Mouse (Mus musculus) bone marrow, adult 2 months (tissue): ENCODE measurements around the gene Sp1.

Experiments used
- CTCF ChIP-seq: fragments of 200-500 bp; IDR thresholded peaks from 2 replicates; pipeline ENCODE4 v1.5.1; 2011; ENCODE audit warnings: low read length, control low read depth; ENCODE audit not compliant: control insufficient read depth, insufficient read depth
- POLR2A ChIP-seq: fragments of 200-500 bp; IDR thresholded peaks from 2 replicates; pipeline ENCODE4 v1.6.1; 2011; ENCODE audit warnings: low read depth, mild to moderate bottlenecking, control low read depth, low read length, borderline replicate concordance; ENCODE audit not compliant: control insufficient read depth

DNA sequence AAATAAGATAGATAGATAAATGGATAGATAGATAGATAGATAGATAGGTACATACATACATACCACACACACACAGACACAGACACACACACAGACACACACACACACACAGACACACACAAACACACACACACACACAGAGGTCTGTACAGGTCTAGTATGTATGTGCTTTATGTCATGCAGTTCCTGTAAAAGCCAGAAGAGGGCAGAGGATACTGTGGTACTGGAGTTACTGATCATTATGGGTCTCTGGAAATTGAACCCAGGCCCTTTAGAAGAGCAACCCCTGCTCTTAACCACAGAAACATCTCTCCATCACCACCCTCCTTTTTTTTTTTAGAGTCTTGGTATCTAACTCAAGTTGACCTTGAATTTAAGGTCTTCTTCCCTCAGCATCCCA is 57.7 kb downstream of the Sp1 start:
- TF ChIP-seq POLR2A (no peak), CTCF (no peak)
